Mouse (Mus musculus) heart, embryonic 12.5 days (tissue): ENCODE data around the gene Styx. TPM values are rescaled to one million over a fixed set of nuclear protein-coding genes. Genes with fewer than 3 reads are reported as not detected.

Experiments
- ATAC-seq: fragments of 200-750 bp; cut with Nextera tagmentation; 2 replicates; pipeline ENCODE4 v1.8.0; 2017; ENCODE audit warnings: moderate TSS enrichment, moderate library complexity; ENCODE audit not compliant: insufficient number of reproducible peaks, low FRiP score
- H3K27ac ChIP-seq: fragments of 300-500 bp; sonication (generic); 2 replicates; pipeline ENCODE4 v1.5.1; 2016; ENCODE audit warnings: mild to moderate bottlenecking, moderate library complexity; ENCODE audit not compliant: poor library complexity, severe bottlenecking
- H3K27me3 ChIP-seq: fragments of 300-500 bp; sonication (generic); replicated peaks from 2 replicates; pipeline ENCODE4 v1.6.1; 2016; ENCODE audit warnings: mild to moderate bottlenecking, moderate library complexity
- H3K36me3 ChIP-seq: fragments of 300-500 bp; sonication (generic); 2 replicates; pipeline ENCODE4 v1.6.1; 2016; ENCODE audit warnings: mild to moderate bottlenecking, moderate library complexity
- H3K4me1 ChIP-seq: fragments of 300-500 bp; sonication (generic); replicated peaks from 2 replicates; pipeline ENCODE4 v1.6.1; 2016; ENCODE audit warnings: mild to moderate bottlenecking
- H3K4me2 ChIP-seq: fragments of 300-500 bp; sonication (generic); 2 replicates; pipeline ENCODE4 v1.6.1; 2016; ENCODE audit warnings: mild to moderate bottlenecking, moderate library complexity
- H3K4me3 ChIP-seq: fragments of 300-500 bp; sonication (generic); 2 replicates; pipeline ENCODE4 v1.5.1; 2016; ENCODE audit warnings: mild to moderate bottlenecking
- H3K9ac ChIP-seq: fragments of 300-500 bp; sonication (generic); 2 replicates; pipeline ENCODE4 v1.6.1; 2016; ENCODE audit warnings: mild to moderate bottlenecking, moderate library complexity
- H3K9me3 ChIP-seq: fragments of 300-500 bp; sonication (generic); replicated peaks from 2 replicates; pipeline ENCODE4 v1.6.1; 2016; ENCODE audit warnings: mild to moderate bottlenecking, moderate library complexity
- WGBS: fragments of 180-500 bp; shearing (Covaris S2); methylation state at CpG from one replicate; pipeline ENCODE4 v1.1.7; 2016; 5-methylcytosine and 5-hydroxymethylcytosine counted together
- polyA plus RNA-seq: library from polyadenylated mRNA; unstranded; fragments of >200 nt; fragmentation: Nextera tagmentation; extraction: Ambion mirVana; gene quantifications from 2 replicates; pipeline ENCODE4 v1.2.1, GENCODE M21; 2016

The Styx gene
- polyA plus RNA-seq, 1 experiment from 2014 or later: 48.6 TPM

- WGBS: 57% methylated on average over 3 of the region's 3 CpGs
- Histone ChIP-seq H3K4me3 (no peak overlapping the region), H3K27me3 (no peaks in the 10 kb centered on the region), H3K9ac (no peak overlapping the region), H3K27ac (no peak overlapping the region; the same call in 1 of the 2 replicates), H3K4me2 (peak overlapping the region; percentile 71; the same call in 1 of the 2 replicates), H3K9me3 (no peaks in the 10 kb centered on the region), H3K36me3 (no peaks in the 10 kb centered on the region), H3K4me1 (peaks cover 34% of the 10 kb centered on the region)
- ATAC-seq: no peak
Measured at GRCm38 (mm10) chr14:45319237-45319610, 31.7 kb upstream of the Styx start.

- H3K9ac ChIP-seq: no peak overlapping the region
- no peak overlapping the region for H3K27ac ChIP-seq
- no peak overlapping the region for H3K4me2 ChIP-seq
- no peaks in the 10 kb centered on the region for H3K36me3 ChIP-seq
- H3K4me1 ChIP-seq: peaks cover 29% of the 10 kb centered on the region
- no peak for ATAC-seq
- H3K27me3 ChIP-seq: no peaks in the 10 kb centered on the region
- 82% methylated on average over 4 of the region's 4 CpGs for WGBS
- H3K4me3 ChIP-seq: no peak overlapping the region
- H3K9me3 ChIP-seq: no peaks in the 10 kb centered on the region
Measured at GRCm38 (mm10) chr14:45320111-45320510, 30.8 kb upstream of the Styx start.

- H3K4me3 ChIP-seq: no peak overlapping the region
- no peaks in the 10 kb centered on the region for H3K9me3 ChIP-seq
- H3K27me3 ChIP-seq: no peaks in the 10 kb centered on the region
- H3K36me3 ChIP-seq: no peaks in the 10 kb centered on the region
- peaks cover 20% of the 10 kb centered on the region for H3K4me1 ChIP-seq
- no peak overlapping the region for H3K27ac ChIP-seq
- H3K4me2 ChIP-seq: no peak overlapping the region
- no peak for ATAC-seq
- no peak overlapping the region for H3K9ac ChIP-seq
- WGBS: 77% methylated on average over 3 of the region's 3 CpGs
Measured at GRCm38 (mm10) chr14:45321067-45321466, 29.8 kb upstream of the Styx start.

- no peak for ATAC-seq
Measured at GRCm38 (mm10) chr14:45321622-45322021, 29.3 kb upstream of the Styx start.

GRCm38 (mm10) chr14:45322450-45322849, 28.4 kb upstream of the Styx start:
- H3K27ac ChIP-seq: no peak overlapping the region
- 0 out of 2 replicates have a peak, but pooled peaks cover 11% of the 10 kb centered on the region for H3K4me1 ChIP-seq
- no peak overlapping the region for H3K4me2 ChIP-seq
- H3K9me3 ChIP-seq: no peaks in the 10 kb centered on the region
- H3K9ac ChIP-seq: no peak overlapping the region
- ATAC-seq: no peak
- no peaks in the 10 kb centered on the region for H3K27me3 ChIP-seq
- H3K36me3 ChIP-seq: no peaks in the 10 kb centered on the region
- H3K4me3 ChIP-seq: no peak overlapping the region
- 87% methylated on average over 2 of the region's 2 CpGs for WGBS

More at GRCm38 (mm10) chr14:45321622-45322021, 29.3 kb upstream of the Styx start:
- no peak overlapping the region for H3K4me3 ChIP-seq
- H3K4me2 ChIP-seq: no peak overlapping the region
- H3K4me1 ChIP-seq: peaks cover 16% of the 10 kb centered on the region
- H3K9me3 ChIP-seq: no peaks in the 10 kb centered on the region
- H3K27ac ChIP-seq: peak overlapping the region; percentile 13; the same call in 1 of the 2 replicates
- 45% methylated on average over 5 of the region's 5 CpGs for WGBS
- no peaks in the 10 kb centered on the region for H3K36me3 ChIP-seq
- H3K9ac ChIP-seq: no peak overlapping the region
- no peaks in the 10 kb centered on the region for H3K27me3 ChIP-seq

GRCm38 (mm10) chr14:45323320-45323719, 27.6 kb upstream of the Styx start:
- Histone ChIP-seq H3K4me3 (no peak overlapping the region), H3K9me3 (no peaks in the 10 kb centered on the region), H3K9ac (no peak overlapping the region), H3K4me2 (no peak overlapping the region), H3K27ac (no peak overlapping the region), H3K36me3 (no peaks in the 10 kb centered on the region), H3K27me3 (no peaks in the 10 kb centered on the region), H3K4me1 (0 out of 2 replicates have a peak, but pooled peaks cover 11% of the 10 kb centered on the region)
- no peak for ATAC-seq
- WGBS: 77% methylated on average over 3 of the region's 3 CpGs

- no peaks in the 10 kb centered on the region for H3K9me3 ChIP-seq
- H3K27me3 ChIP-seq: no peaks in the 10 kb centered on the region
- H3K27ac ChIP-seq: no peak overlapping the region
- H3K4me1 ChIP-seq: 0 out of 2 replicates have a peak, but pooled peaks cover 6% of the 10 kb centered on the region
- no peak overlapping the region for H3K9ac ChIP-seq
- no peaks in the 10 kb centered on the region for H3K36me3 ChIP-seq
- H3K4me3 ChIP-seq: no peak overlapping the region
- no peak for ATAC-seq
- no peak overlapping the region for H3K4me2 ChIP-seq
Measured at GRCm38 (mm10) chr14:45325471-45325870, 25.4 kb upstream of the Styx start.

GRCm38 (mm10) chr14:45328072-45328713, 22.7 kb upstream of the Styx start:
- no peaks in the 10 kb centered on the region for H3K27me3 ChIP-seq
- H3K4me2 ChIP-seq: no peak overlapping the region
- H3K4me3 ChIP-seq: no peak overlapping the region
- no peak for ATAC-seq
- no peaks in the 10 kb centered on the region for H3K9me3 ChIP-seq
- H3K4me1 ChIP-seq: 0 out of 2 replicates have a peak, but pooled peaks cover 3% of the 10 kb centered on the region
- H3K9ac ChIP-seq: no peak overlapping the region
- H3K36me3 ChIP-seq: peaks cover 13% of the 10 kb centered on the region
- H3K27ac ChIP-seq: no peak overlapping the region
- 87% methylated on average over 4 of the region's 4 CpGs for WGBS

GRCm38 (mm10) chr14:45329018-45329588, 21.8 kb upstream of the Styx start:
- ATAC-seq: no peak
- WGBS: 9% methylated on average over 8 of the region's 8 CpGs
- H3K4me2 ChIP-seq: peak overlapping the region; percentile 63
- peak overlapping the region; percentile 85 for H3K4me3 ChIP-seq
- H3K27me3 ChIP-seq: no peaks in the 10 kb centered on the region
- H3K36me3 ChIP-seq: peaks cover 19% of the 10 kb centered on the region
- 0 out of 2 replicates have a peak, but pooled peaks cover 3% of the 10 kb centered on the region for H3K4me1 ChIP-seq
- peak overlapping the region; percentile 82; the same call in 1 of the 2 replicates for H3K27ac ChIP-seq
- no peaks in the 10 kb centered on the region for H3K9me3 ChIP-seq
- no peak overlapping the region for H3K9ac ChIP-seq

GRCm38 (mm10) chr14:45329589-45330181, 21.2 kb upstream of the Styx start, which contains the start of gene Psmc6:
TSS of gene Psmc6 (plus strand) at chr14:45329788.
- Histone ChIP-seq H3K9me3 (no peaks in the 10 kb centered on the region), H3K9ac (peak within 1 kb of the TSS; percentile 90), H3K4me1 (0 out of 2 replicates have a peak, but pooled peaks cover 3% of the 10 kb centered on the region), H3K27me3 (no peaks in the 10 kb centered on the region), H3K4me3 (peak within 1 kb of the TSS; percentile 85), H3K27ac (peak within 1 kb of the TSS; percentile 82), H3K36me3 (peaks cover 20% of the 10 kb centered on the region), H3K4me2 (peak within 1 kb of the TSS; percentile 72)
- peak; percentile 98 for ATAC-seq
- WGBS: under 1% methylated on average over 40 of the region's 44 CpGs
